Mouse (Mus musculus) ZHBTc4 (cell line): ENCODE data around the gene Bcat2.
A peak's percentile ranks its signal among the peaks of the same experiment; 100 is the strongest.
"Not testable (repeated sequence)": the region's sequence is repeated elsewhere in the genome, so short reads cannot be mapped to it uniquely, and the experiment has no call there.

Source experiments
- DNase-seq: peaks from one replicate; pipeline ENCODE4 v3.0.0-alpha.2; 2011; ENCODE audit warnings: low read depth, low spot score

The Bcat2 gene

DNA sequence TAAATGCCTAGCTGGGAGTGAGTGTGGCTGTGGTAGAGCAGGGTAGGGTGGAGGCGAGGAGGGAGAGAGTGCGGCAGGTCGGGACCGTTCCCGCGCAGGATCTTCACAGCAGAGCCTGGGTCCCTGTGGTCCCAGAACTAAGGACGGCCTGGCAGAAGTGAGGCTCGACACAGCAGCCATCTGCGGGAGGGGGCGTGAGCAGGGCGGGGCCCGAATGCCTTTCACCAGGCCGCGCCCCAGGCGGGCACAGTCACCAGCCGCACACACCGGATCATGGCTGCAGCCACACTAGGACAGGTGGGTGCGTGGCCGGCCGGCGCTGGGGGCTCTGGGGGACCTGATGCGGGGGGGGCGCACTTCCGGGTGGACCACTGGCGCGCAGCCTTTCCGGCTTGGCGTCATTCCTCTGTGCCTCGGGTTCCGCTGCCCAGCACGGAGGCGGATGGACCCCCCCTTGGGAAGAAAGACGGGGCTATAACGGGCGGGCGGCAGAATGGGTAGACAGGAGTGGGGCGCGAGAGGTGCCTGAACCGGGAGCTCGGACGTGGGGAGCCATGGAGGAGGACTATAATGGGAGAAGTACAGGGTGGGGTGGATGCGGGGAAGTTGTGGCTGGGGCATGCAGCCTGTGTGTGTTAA lies at the start of gene Bcat2:
Gene Bcat2, plus strand, starts transcription at position 51 of the 639 bp plus-strand sequence.
- DNase-seq = peak; percentile 92

GRCm38 (mm10) chr7:45520605-45521004 lies 49.3 kb upstream of the Bcat2 start:
- DNase-seq = no peak

DNA sequence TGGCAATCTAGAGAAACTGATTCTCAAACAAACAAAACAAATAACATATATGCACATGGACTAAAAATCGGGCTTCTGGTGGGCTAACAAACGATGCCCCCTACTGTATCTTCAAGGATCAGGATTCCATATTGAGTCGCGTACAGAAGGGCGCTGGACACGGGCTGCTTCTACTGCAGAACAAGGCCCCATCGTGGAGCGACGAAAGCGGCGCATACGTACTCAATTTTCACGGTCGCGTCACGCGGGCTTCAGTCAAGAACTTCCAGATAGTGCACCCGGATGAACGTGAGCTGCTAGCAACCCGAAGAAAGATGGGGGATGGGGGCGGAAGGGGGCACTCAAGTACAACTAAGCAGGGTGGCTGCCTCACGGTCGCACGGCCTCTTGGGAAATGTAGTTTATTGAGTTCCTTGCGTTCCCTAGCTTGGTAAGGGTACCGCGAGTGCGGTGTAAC lies 48.2 kb upstream of the Bcat2 start:
- DNase-seq = peak; percentile 85

GRCm38 (mm10) chr7:45522194-45522752 lies 47.7 kb upstream of the Bcat2 start:
- no peak for DNase-seq

GRCm38 (mm10) chr7:45522957-45523676 lies 46.8 kb upstream of the Bcat2 start:
- DNase-seq = peak; percentile 74

DNA sequence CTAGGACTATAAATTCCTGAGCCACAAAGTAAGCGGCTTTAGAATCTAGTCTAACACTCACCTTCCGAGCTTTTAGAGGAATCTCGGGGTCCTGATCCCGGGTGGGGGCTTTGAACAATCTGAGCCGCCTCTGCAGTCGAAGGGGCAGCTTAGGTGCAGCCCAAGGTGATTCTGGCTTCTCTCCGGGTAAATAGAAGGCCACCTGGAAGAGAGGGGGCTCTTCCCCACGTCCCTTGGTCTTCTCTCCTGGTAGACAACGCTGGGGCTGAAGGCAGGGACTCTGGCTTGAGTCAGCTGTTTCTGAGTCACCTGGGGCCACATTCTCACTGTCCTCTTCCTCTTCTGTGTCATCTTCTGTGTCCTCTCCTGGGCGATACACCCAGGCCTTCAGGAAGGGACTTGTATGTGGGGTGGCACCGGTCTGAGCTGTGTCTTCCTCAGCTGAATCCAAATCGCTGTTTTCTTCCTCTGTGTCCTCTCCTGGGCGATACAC lies 46.2 kb upstream of the Bcat2 start:
- no peak for DNase-seq

DNA sequence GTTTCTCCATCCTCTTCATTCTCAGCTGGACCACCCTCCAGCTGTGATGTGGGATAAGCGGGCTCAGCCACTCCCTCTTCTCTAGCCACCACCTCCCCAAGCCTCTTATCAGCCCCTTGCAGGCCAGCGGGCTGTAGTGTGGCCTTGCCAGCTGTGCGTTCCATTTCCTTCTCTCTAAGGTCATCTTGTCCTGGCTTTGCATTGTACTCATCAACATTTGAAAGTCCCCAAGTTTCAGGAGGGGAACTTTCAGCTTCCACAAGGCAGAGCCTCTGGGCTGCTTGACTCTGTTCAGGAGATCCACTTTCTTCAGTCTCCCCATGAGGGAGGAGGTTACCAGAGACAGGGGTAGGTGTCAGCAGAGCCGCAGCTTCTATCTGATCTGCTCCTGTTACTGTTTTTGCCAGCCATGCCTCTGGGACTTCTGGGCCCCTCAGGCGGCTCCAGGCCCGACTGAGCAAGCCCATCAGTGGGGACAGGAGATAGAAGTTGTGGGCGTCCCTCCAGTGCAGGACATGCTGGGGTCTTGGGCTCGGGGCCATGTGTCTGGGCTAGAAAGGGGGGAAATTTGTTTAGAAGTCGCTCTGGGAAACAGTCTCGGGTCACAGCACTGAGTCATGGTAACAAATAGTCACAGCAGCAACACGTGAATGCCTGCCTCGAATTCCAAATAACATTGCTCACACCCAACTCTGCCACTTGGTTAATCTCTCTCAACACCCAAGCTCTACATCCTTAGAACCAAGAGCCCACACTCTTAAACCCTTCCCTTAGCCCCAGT lies 44.9 kb upstream of the Bcat2 start:
- peak; percentile 64 for DNase-seq

DNA sequence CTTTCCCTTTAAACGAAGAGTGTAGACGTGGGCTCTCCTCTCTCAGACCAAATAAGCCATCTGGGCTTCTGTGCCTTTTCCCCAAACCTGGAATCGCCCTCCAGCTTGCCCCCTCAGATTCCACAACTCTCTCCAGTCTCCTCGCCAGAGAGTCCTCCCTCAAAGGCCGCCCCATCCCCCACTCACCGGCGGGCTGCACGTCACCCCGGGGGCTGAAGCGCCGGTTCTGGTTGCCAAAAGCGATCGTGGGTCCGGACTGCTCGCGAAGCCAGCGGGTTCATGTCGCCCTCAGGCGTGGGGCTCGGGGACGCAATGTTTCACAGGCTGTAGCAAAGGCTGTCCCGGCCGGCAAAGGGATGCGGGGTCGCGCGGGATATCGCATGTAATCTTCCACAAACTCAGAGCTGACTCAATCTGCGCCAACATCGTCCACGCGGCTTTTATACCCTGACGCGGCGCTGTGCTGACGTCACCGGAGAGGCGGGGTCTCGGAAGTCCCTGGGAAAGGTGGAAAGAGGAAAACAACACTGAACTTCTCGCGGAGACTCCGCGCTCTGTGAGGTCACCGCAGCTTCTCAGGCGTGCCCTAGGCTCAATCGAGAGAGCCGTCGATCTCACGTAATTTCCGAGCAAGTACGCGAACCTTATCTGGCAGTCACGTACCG lies 44.0 kb upstream of the Bcat2 start, which contains the start of the genes Ppp1r15a and Plekha4:
Gene Ppp1r15a, minus strand, starts transcription at position 460 of the 665 bp plus-strand sequence.
Gene Plekha4, plus strand, starts transcription at position 522 of the 665 bp plus-strand sequence.
- peak; percentile 98 for DNase-seq

DNA sequence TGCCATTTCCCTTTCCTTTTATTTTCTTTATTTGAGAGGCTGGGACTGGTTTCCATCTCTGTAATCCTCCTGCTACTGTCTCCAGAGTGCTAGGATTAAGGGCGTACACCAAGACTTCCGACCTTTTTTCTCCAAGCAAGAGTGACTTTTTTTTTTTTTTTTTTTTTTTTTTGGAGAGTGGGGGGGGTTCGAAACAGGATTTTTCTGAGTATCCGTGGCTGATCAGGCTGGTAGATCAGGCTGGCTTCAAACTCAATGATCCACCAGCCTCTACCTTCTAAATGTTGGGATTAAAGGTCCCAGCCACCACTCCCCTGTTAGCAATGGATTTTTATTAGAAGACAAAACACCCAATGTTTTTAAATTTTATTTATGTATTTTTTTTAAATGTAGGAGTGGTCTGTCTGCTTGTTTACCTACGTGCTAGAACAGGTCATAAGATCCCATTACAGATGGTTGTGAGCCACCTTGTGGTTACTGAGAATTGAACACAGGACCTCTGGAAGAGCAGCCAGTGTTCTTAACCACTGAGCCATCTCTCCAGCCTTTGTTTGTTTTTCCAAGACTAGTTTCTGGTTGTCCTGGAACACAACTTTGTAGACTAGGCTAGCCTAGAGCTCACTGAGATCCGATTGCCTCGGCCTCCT lies 43.4 kb upstream of the Bcat2 start:
- DNase-seq = peak; percentile 67

DNA sequence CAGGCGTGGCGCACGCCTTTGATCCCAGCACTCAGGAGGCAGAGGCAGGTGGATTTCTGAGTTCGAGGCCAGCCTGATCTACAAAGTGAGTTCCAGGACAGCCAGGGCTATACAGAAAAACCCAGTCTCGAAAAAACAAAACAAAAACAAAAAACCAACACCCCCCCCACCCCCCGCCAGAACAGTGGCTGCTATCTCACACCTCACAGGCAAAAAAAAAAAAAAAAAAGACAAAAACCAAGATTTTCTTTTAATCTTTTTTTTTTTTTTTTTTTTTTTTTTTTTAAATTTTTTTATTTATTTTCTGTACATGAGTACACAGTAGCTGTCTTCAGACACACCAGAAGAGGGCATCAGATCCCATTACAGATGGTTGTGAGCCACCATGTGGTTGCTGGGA lies 42.8 kb upstream of the Bcat2 start:
- DNase-seq = not testable (repeated sequence)

DNA sequence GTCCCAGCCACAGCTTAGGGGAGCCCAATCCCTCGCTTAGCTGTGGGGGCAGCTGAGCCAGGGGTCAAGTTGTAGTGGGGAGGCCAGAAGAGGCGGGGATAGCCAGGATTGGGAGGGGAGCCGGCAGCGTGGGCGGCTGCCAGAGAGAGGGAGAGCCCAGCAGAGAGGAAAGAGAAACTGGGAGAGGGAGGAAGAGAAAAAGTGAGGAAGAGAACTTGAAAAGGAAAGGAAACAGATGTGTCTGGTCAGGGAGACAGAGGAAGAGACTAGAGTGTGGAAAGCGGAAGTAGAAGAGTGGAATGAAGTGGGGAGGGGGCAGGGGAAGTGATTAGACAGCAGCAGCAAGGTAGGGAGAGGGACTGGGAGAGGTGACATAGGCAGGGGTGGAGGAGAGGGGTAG lies 40.5 kb upstream of the Bcat2 start:
- DNase-seq = no peak

GRCm38 (mm10) chr7:45530643-45531042 lies 39.3 kb upstream of the Bcat2 start:
- DNase-seq = no peak

GRCm38 (mm10) chr7:45535676-45536075 lies 34.3 kb upstream of the Bcat2 start:
- DNase-seq = no peak

- DNase-seq = no peak
Observed at GRCm38 (mm10) chr7:45537602-45538001, 32.4 kb upstream of the Bcat2 start.

DNA sequence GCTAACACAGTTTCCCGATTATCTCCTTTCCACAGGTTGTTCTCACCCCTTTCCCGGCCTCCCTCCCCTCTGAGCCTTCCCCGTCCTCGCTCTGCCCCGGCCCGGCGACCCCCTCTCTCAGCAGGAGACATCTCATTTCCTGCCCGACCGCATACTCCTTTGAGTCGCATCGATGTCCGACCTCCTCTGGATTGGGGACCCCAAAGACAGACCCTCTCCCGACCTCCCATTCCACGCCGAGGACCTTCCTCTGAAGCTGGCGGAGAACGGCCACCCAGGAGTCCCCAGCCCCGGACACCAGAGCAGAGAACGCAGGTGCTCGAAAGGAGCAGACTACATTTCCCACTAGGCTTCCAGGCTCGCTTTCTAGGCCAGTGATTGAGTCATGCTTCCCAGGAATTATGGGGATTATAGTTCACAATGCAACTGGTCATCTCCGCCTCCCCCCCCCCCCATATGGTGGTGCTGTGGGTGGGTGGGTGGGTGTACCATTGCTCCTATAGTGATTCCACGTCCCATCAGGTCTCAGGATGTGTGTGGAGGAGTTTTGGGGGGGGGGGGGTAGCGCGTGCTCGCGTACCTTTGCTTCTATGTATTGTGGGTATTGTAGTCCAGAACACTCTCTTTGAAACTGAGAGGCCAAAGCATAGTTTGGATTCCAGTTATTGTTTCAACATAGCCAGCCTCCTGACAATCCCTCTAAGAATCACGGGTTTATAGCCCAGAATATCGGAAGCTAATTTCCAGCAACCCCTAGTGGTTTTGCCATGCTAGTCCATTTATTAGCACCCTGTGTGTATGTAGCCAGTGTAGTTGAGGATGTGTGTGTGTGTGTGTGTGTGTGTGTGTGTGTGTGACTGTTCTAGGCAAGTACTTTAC lies 31.6 kb upstream of the Bcat2 start:
- DNase-seq = peak; percentile 76

GRCm38 (mm10) chr7:45539095-45539494 lies 30.9 kb upstream of the Bcat2 start:
- no peak for DNase-seq

DNA sequence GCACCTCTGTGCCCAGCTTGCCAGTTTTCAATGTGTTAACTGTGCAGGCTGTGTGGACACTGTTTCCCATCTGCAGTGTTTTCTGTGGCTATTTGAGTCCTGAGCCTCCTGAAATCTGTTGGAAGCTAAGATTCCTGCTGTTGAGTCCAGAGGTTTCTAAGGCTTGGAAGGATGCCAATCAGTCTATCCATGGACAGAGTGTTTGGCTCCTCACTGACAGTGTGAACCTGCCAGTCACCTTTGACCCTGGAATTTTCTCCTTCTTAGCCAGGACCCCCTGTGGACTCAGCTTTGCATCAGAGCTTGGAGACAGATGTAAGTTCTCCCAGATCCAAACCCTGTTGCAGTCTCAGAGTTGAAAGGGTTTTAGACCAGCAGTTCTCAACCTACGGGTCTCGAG lies 29.7 kb upstream of the Bcat2 start:
- no peak for DNase-seq

DNA sequence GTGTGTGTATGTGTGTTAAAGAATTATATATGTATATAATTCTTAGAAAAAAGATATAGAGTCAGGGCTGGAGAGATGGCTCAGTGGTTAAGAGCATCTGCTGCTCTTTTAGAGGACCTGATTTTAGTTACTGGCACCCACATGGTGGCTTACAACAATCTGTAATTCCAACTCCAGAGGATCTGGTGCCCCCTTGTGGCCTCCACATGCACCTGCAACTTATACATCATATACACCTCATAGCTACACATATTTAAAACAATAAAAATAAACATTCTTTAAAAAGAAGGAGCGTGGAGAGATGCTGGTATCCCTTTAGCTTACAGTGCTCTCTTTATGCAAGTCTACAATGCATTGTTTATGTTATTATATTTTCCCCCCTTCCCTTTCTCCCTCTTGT lies 25.4 kb upstream of the Bcat2 start:
- peak; percentile 64 for DNase-seq

GRCm38 (mm10) chr7:45549641-45550436 lies 20.1 kb upstream of the Bcat2 start:
- DNase-seq = peak; percentile 68
